In genomic region chr8:106394493-106394892, GRCm38 (mm10) we compare ENCODE assay signal across 11 mouse cellular contexts. TPM values are rescaled to one million over a fixed set of nuclear protein-coding genes. Genes with fewer than 3 reads are reported as not detected.
DNase-seq lines count a peak whose midpoint lies in the region; ATAC-seq and TF ChIP-seq lines count a peak whose summit lies in the region.
"Had no signal": no experiment of that assay in that cellular context is flagged by ENCODE, and none has a peak within 500 bp of the region (broad histone marks: within the 10 kb centered on the region; RNA-seq: fewer than 3 reads in every experiment).

No protein-coding gene starts in this region.

- ATAC-seq in liver, postnatal 0 days: 0 out of 2 replicates have a peak, but pooled peaks have one; percentile 7
- ATAC-seq in liver, embryonic 12.5 days: no peak
- no peak for ATAC-seq in heart, embryonic 15.5 days (replicated peaks; ENCODE audit: insufficient number of reproducible peaks, insufficient read depth, low FRiP score, low read depth)
- ATAC-seq in megakaryocyte progenitor cell, adult 5-6 weeks (replicated peaks; ENCODE audit: poor library complexity): peak; percentile 66

- no peaks in the 10 kb centered on the region for H3K27me3 ChIP-seq in liver, postnatal 0 days (ENCODE audit: insufficient read depth, low read length)
- H3K27me3 ChIP-seq in liver, embryonic 12.5 days (replicated peaks): peaks cover 4% of the 10 kb centered on the region; the same call in 1 of the 2 replicates
- H3K27me3 ChIP-seq in heart, embryonic 15.5 days: no peaks in the 10 kb centered on the region
- H3K27me3 ChIP-seq: lung, embryonic 15.5 days had no signal

- WGBS in liver, postnatal 0 days (ENCODE audit: insufficient replicate concordance): 32% methylated on average over 4 of the region's 4 CpGs
- 43% methylated on average over 4 of the region's 4 CpGs for WGBS in liver, embryonic 12.5 days (ENCODE audit: insufficient replicate concordance)
- 50% methylated on average over 4 of the region's 4 CpGs for WGBS in heart, embryonic 15.5 days

- no peaks in the 10 kb centered on the region for H3K9me3 ChIP-seq in liver, postnatal 0 days (ENCODE audit: low read length)
- no peaks in the 10 kb centered on the region for H3K9me3 ChIP-seq in liver, embryonic 12.5 days (replicated peaks)
- no peaks in the 10 kb centered on the region for H3K9me3 ChIP-seq in heart, embryonic 15.5 days (replicated peaks)
- H3K9me3 ChIP-seq: lung, embryonic 15.5 days had no signal

- H3K4me2 ChIP-seq in liver, postnatal 0 days (ENCODE audit: low read depth, low read length): no peak overlapping the region
- H3K4me2 ChIP-seq in liver, embryonic 12.5 days: no peak overlapping the region
- H3K4me2 ChIP-seq in heart, embryonic 15.5 days: no peak overlapping the region
- H3K4me2 ChIP-seq: lung, embryonic 15.5 days had no signal

- no peak for TF ChIP-seq EP300 in liver, postnatal 0 days (IDR thresholded peaks at IDR 0.05; ENCODE audit: low read depth)

- no peak for TF ChIP-seq CTCF in liver, postnatal 0 days (IDR thresholded peaks at IDR 0.05; ENCODE audit: low read depth)

- no peak for DNase-seq in liver, postnatal 0 days
- peak; percentile 29 to 50 for DNase-seq in gastrocnemius, adult 8-10 months (ENCODE audit: low spot score in 2 of 2)
- no peak for DNase-seq in embryo, embryonic 9.5 days (ENCODE audit: extremely low spot score)
- no peak for DNase-seq in retina, postnatal 1 day
- DNase-seq: kidney, adult 18-20 months; thymus, postnatal 4 days had no signal

- H3K36me3 ChIP-seq in liver, postnatal 0 days (replicated peaks; ENCODE audit: insufficient read depth, low read length): no peaks in the 10 kb centered on the region
- H3K36me3 ChIP-seq in liver, embryonic 12.5 days: no peaks in the 10 kb centered on the region
- H3K36me3 ChIP-seq in heart, embryonic 15.5 days: no peaks in the 10 kb centered on the region
- H3K36me3 ChIP-seq: lung, embryonic 15.5 days had no signal

- no peak overlapping the region for H3K9ac ChIP-seq in liver, postnatal 0 days (replicated peaks)
- H3K9ac ChIP-seq in liver, embryonic 12.5 days: no peak overlapping the region
- H3K9ac ChIP-seq in heart, embryonic 15.5 days: no peak overlapping the region
- H3K9ac ChIP-seq: lung, embryonic 15.5 days had no signal

- 0 out of 2 replicates have a peak overlapping the region, but pooled peaks have one; percentile 26 for H3K27ac ChIP-seq in liver, postnatal 0 days (ENCODE audit: low read depth)
- H3K27ac ChIP-seq in liver, embryonic 12.5 days: no peak overlapping the region
- peak overlapping the region; percentile 29; the same call in 1 of the 2 replicates for H3K27ac ChIP-seq in heart, embryonic 15.5 days
- H3K27ac ChIP-seq: layer of hippocampus, adult 2 months; lung, embryonic 15.5 days had no signal

- H3K4me3 ChIP-seq in liver, postnatal 0 days (ENCODE audit: low read depth, low read length): no peak overlapping the region
- H3K4me3 ChIP-seq in liver, embryonic 12.5 days: no peak overlapping the region
- H3K4me3 ChIP-seq in heart, embryonic 15.5 days: no peak overlapping the region
- H3K4me3 ChIP-seq: layer of hippocampus, adult 2 months; lung, embryonic 15.5 days had no signal

- no peaks in the 10 kb centered on the region for H3K4me1 ChIP-seq in liver, postnatal 0 days (ENCODE audit: insufficient read depth)
- no peaks in the 10 kb centered on the region for H3K4me1 ChIP-seq in liver, embryonic 12.5 days
- peaks cover 5% of the 10 kb centered on the region; the same call in 1 of the 2 replicates for H3K4me1 ChIP-seq in heart, embryonic 15.5 days (replicated peaks)

RNA-seq across cellular contexts. Expression of gene Zfp90, which starts 20.6 kb away (rescaled TPM):
- polyA plus RNA-seq in liver, postnatal 0 days (2015; fragmentation: Nextera tagmentation; extraction: Ambion mirVana): 2.8 and 2.9 TPM in 2 replicates
- polyA plus RNA-seq in liver, embryonic 12.5 days (2016; fragmentation: Nextera tagmentation; extraction: Ambion mirVana): 3.5 and 3.8 TPM in 2 replicates
- 1 to 10 TPM in 2 of 4 experiments, under 1 TPM in 2; 0.63 to 1.1 (median 0.87) TPM for total RNA-seq in gastrocnemius, adult 8-10 months (2022)
- polyA plus RNA-seq in heart, embryonic 15.5 days (2015; fragmentation: Nextera tagmentation; extraction: Ambion mirVana): 12.7 and 15.5 TPM in 2 replicates
- 5.9 and 10.2 TPM in 2 replicates for total RNA-seq in megakaryocyte progenitor cell, adult 5-6 weeks (2015)
- 6.2 and 8.4 TPM in 2 replicates for total RNA-seq in megakaryocyte progenitor cell, adult 5-6 weeks (2017)

RNA-seq across cellular contexts. Expression of gene Smpd3, which starts 56.7 kb away (rescaled TPM):
- polyA plus RNA-seq in liver, postnatal 0 days (2015; fragmentation: Nextera tagmentation; extraction: Ambion mirVana): 1.2 and 1.3 TPM in 2 replicates
- polyA plus RNA-seq in liver, embryonic 12.5 days (2016; fragmentation: Nextera tagmentation; extraction: Ambion mirVana): 0.61 and 0.92 TPM in 2 replicates
- 1 to 10 TPM in 1 of 4 experiments, under 1 TPM in 3; 0.53 to 1.0 (median 0.74) TPM for total RNA-seq in gastrocnemius, adult 8-10 months (2022)
- polyA plus RNA-seq in heart, embryonic 15.5 days (2015; fragmentation: Nextera tagmentation; extraction: Ambion mirVana): 2.5 and 3.6 TPM in 2 replicates
- total RNA-seq in megakaryocyte progenitor cell, adult 5-6 weeks (2015): not detected in 2 replicates
- not detected in 2 replicates for total RNA-seq in megakaryocyte progenitor cell, adult 5-6 weeks (2017)

Comparison
In these comparisons a context has a peak if more than half of its experiments do, and no peak if none do; other contexts are left out.
1. ATAC-seq: peak in liver, postnatal 0 days (single experiment) and megakaryocyte progenitor cell, adult 5-6 weeks (single experiment); none in liver, embryonic 12.5 days (single experiment) and heart, embryonic 15.5 days (single experiment).
2. DNase-seq: peak in gastrocnemius, adult 8-10 months (2 of 2); none in liver, postnatal 0 days (single experiment), embryo, embryonic 9.5 days (single experiment) and retina, postnatal 1 day (single experiment).